Mouse (Mus musculus) brain, embryonic 18.5 days (tissue): ENCODE results near the gene Omg.

Source experiments
- DNase-seq: peaks from one replicate; pipeline ENCODE4 v3.0.0-alpha.2; 2012; ENCODE audit warnings: low read depth, low spot score

Omg gene

GRCm38 (mm10) chr11:79515798-79516197, 11.9 kb upstream of the Omg start:
- DNase-seq = no peak

GRCm38 (mm10) chr11:79515331-79515730, 11.4 kb upstream of the Omg start:
- DNase-seq = no peak

GRCm38 (mm10) chr11:79511970-79512369, 8.1 kb upstream of the Omg start:
- DNase-seq = no peak

GRCm38 (mm10) chr11:79504506-79504905, 622 bp upstream of the Omg start:
- DNase-seq = no peak

- no peak for DNase-seq
These were observed 967 bp downstream of the Omg start for GRCm38 (mm10) chr11:79502917-79503316.

- DNase-seq = no peak
These were observed 8.7 kb downstream of the Omg start for GRCm38 (mm10) chr11:79494976-79495800.

GRCm38 (mm10) chr11:79484721-79485120, 19.2 kb downstream of the Omg start:
- no peak for DNase-seq

- no peak for DNase-seq
These were observed 19.9 kb downstream of the Omg start for GRCm38 (mm10) chr11:79483876-79484528.

GRCm38 (mm10) chr11:79483392-79483791, 20.5 kb downstream of the Omg start:
- no peak for DNase-seq

GRCm38 (mm10) chr11:79468097-79468496, 35.8 kb downstream of the Omg start:
- DNase-seq = no peak

GRCm38 (mm10) chr11:79460756-79461450, 43.0 kb downstream of the Omg start:
- DNase-seq = no peak

- DNase-seq = no peak
These were observed 44.0 kb downstream of the Omg start for GRCm38 (mm10) chr11:79459846-79460245.

GRCm38 (mm10) chr11:79457928-79458327, 46.0 kb downstream of the Omg start:
- DNase-seq = no peak

GRCm38 (mm10) chr11:79452966-79453365, 50.9 kb downstream of the Omg start:
- no peak for DNase-seq
